Mouse (Mus musculus) hindbrain, embryonic 13.5 days (tissue): ENCODE data around the gene Prr23a2. TPM values are rescaled to one million over a fixed set of nuclear protein-coding genes. Genes with fewer than 3 reads are reported as not detected.
"Not testable (repeated sequence)": the region's sequence is repeated elsewhere in the genome, so short reads cannot be mapped to it uniquely, and the experiment has no call there.

Source experiments
- ATAC-seq: fragments of 200-750 bp; cut with Nextera tagmentation; 2 replicates; pipeline ENCODE4 v1.8.0; 2017; ENCODE audit warnings: moderate TSS enrichment; ENCODE audit not compliant: low FRiP score
- H3K27ac ChIP-seq: fragments of 300-500 bp; sonication (generic); 2 replicates; pipeline ENCODE4 v1.5.1; 2015; ENCODE audit warnings: inconsistent platforms, mild to moderate bottlenecking, moderate library complexity
- H3K27me3 ChIP-seq: fragments of 300-500 bp; sonication (generic); 2 replicates; pipeline ENCODE4 v1.6.1; 2015; ENCODE audit warnings: mild to moderate bottlenecking, inconsistent platforms
- H3K36me3 ChIP-seq: fragments of 300-500 bp; sonication (generic); 2 replicates; pipeline ENCODE4 v1.6.1; 2015; ENCODE audit warnings: mild to moderate bottlenecking, inconsistent platforms
- H3K4me1 ChIP-seq: fragments of 300-500 bp; sonication (generic); replicated peaks from 2 replicates; pipeline ENCODE4 v1.6.1; 2015; ENCODE audit warnings: inconsistent platforms
- H3K4me2 ChIP-seq: fragments of 300-500 bp; sonication (generic); 2 replicates; pipeline ENCODE4 v1.6.1; 2015; ENCODE audit warnings: inconsistent platforms, mild to moderate bottlenecking, moderate library complexity
- H3K4me3 ChIP-seq: fragments of 300-500 bp; sonication (generic); 2 replicates; pipeline ENCODE4 v1.5.1; 2015; ENCODE audit warnings: mild to moderate bottlenecking, inconsistent platforms
- H3K9ac ChIP-seq: fragments of 300-500 bp; sonication (generic); 2 replicates; pipeline ENCODE4 v1.6.1; 2015; ENCODE audit warnings: mild to moderate bottlenecking, inconsistent platforms
- H3K9me3 ChIP-seq: fragments of 300-500 bp; sonication (generic); 2 replicates; pipeline ENCODE4 v1.6.1; 2016; ENCODE audit warnings: inconsistent platforms
- WGBS: fragments of 180-500 bp; shearing (Covaris S2); methylation state at CpG from one replicate; pipeline ENCODE4 v1.1.7; 2015; 5-methylcytosine and 5-hydroxymethylcytosine counted together
- polyA plus RNA-seq: library from polyadenylated mRNA; unstranded; fragments of >200 nt; fragmentation: Nextera tagmentation; extraction: Ambion mirVana; gene quantifications from 2 replicates; pipeline ENCODE4 v1.2.1, GENCODE M21; 2015

Prr23a2 gene
- polyA plus RNA-seq: not detected in 2 replicates

GRCm38 (mm10) chr9:98856210-98856609, at the start of gene Prr23a2:
Gene Prr23a2, plus strand, starts transcription at chr9:98856494.
- no peaks in the 10 kb centered on the region for H3K36me3 ChIP-seq
- H3K9ac ChIP-seq: no peak within 1 kb of the TSS
- WGBS: 73% methylated on average over 18 of the region's 18 CpGs
- H3K9me3 ChIP-seq: no peaks in the 10 kb centered on the region
- no peak within 1 kb of the TSS for H3K4me2 ChIP-seq
- ATAC-seq: no peak
- H3K27me3 ChIP-seq: no peaks in the 10 kb centered on the region
- no peaks in the 10 kb centered on the region for H3K4me1 ChIP-seq
- H3K4me3 ChIP-seq: no peak within 1 kb of the TSS
- H3K27ac ChIP-seq: no peak within 1 kb of the TSS

GRCm38 (mm10) chr9:98807631-98808030, 48.7 kb upstream of the Prr23a2 start:
- H3K36me3 ChIP-seq: no peaks in the 10 kb centered on the region

DNA sequence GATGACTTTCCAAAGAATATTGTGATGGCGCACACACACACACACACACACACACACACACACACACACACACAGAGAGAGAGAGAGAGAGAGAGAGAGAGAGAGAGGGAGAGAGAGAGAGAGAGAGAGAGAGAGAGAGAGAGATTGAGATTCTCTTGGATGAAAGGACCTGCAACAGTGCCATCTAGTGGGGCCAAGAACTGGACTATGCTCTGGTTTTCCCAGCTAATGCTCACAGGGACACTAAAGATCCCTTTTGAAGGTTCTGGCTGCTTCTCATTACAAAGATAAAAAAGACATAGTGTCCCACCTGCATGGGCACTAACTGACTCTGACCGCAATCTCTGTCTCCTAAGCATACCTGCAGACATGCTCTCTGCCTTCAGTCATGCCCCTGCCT, 46.8 kb upstream of the Prr23a2 start:
- not testable (repeated sequence) for ATAC-seq, H3K9ac ChIP-seq, H3K4me2 ChIP-seq, H3K27me3 ChIP-seq, H3K4me1 ChIP-seq, H3K9me3 ChIP-seq, H3K36me3 ChIP-seq, H3K4me3 ChIP-seq, H3K27ac ChIP-seq
- WGBS: 50% methylated on average over 2 of the region's 2 CpGs

More at GRCm38 (mm10) chr9:98807631-98808030, 48.7 kb upstream of the Prr23a2 start:
- no peak for ATAC-seq
- H3K4me1 ChIP-seq: peaks cover 5% of the 10 kb centered on the region; the same call in 1 of the 2 replicates
- H3K4me2 ChIP-seq: no peak overlapping the region
- no peak overlapping the region for H3K27ac ChIP-seq
- H3K9ac ChIP-seq: no peak overlapping the region
- H3K9me3 ChIP-seq: no peaks in the 10 kb centered on the region
- 89% methylated on average over 8 of the region's 8 CpGs for WGBS
- no peaks in the 10 kb centered on the region for H3K27me3 ChIP-seq
- no peak overlapping the region for H3K4me3 ChIP-seq

DNA sequence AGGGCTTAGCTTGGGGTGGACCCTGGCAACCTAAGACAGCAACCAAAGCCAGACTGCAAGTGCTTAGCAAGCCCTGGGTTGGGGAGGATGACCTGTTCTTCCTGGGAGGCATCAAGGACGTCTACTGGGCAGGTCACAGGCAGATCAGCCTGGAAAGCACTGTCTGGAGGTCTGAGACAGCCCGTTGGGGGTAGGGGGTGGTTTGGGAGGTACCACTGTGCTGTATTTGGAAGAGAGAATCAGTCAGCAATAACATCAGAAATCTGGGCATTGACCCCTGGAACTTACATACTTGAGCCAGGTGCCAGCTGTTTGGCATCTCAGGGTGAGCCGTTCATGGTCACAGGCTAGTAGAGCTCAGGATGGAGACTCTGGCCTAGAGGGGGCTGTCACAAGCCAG, 40.2 kb upstream of the Prr23a2 start:
- 85% methylated on average over 3 of the region's 3 CpGs for whole genome bisulfite sequencing
- H3K9me3 ChIP-seq: no peaks in the 10 kb centered on the region
- no peak overlapping the region for H3K27ac ChIP-seq
- H3K36me3 ChIP-seq: no peaks in the 10 kb centered on the region
- H3K4me2 ChIP-seq: no peak overlapping the region
- ATAC-seq: no peak
- no peak overlapping the region for H3K9ac ChIP-seq
- H3K4me1 ChIP-seq: no peaks in the 10 kb centered on the region
- no peak overlapping the region for H3K4me3 ChIP-seq
- H3K27me3 ChIP-seq: no peaks in the 10 kb centered on the region

- H3K27me3 ChIP-seq: no peaks in the 10 kb centered on the region
- no peaks in the 10 kb centered on the region for H3K4me1 ChIP-seq
- ATAC-seq: no peak
- H3K9me3 ChIP-seq: peaks cover 5% of the 10 kb centered on the region; the same call in 1 of the 2 replicates
- 88% methylated on average over 7 of the region's 7 CpGs for WGBS
- no peak overlapping the region for H3K4me3 ChIP-seq
- H3K36me3 ChIP-seq: no peaks in the 10 kb centered on the region
- H3K9ac ChIP-seq: no peak overlapping the region
- H3K27ac ChIP-seq: no peak overlapping the region
- no peak overlapping the region for H3K4me2 ChIP-seq
Measured at GRCm38 (mm10) chr9:98817592-98817991, 38.7 kb upstream of the Prr23a2 start.

GRCm38 (mm10) chr9:98818971-98819370, 37.3 kb upstream of the Prr23a2 start:
- no peak overlapping the region for H3K27ac ChIP-seq
- no peak overlapping the region for H3K4me3 ChIP-seq
- no peaks in the 10 kb centered on the region for H3K27me3 ChIP-seq
- H3K4me2 ChIP-seq: no peak overlapping the region
- no peak for ATAC-seq
- 80% methylated on average over 5 of the region's 5 CpGs for WGBS
- H3K9me3 ChIP-seq: peaks cover 10% of the 10 kb centered on the region
- no peak overlapping the region for H3K9ac ChIP-seq
- H3K4me1 ChIP-seq: no peaks in the 10 kb centered on the region
- no peaks in the 10 kb centered on the region for H3K36me3 ChIP-seq

DNA sequence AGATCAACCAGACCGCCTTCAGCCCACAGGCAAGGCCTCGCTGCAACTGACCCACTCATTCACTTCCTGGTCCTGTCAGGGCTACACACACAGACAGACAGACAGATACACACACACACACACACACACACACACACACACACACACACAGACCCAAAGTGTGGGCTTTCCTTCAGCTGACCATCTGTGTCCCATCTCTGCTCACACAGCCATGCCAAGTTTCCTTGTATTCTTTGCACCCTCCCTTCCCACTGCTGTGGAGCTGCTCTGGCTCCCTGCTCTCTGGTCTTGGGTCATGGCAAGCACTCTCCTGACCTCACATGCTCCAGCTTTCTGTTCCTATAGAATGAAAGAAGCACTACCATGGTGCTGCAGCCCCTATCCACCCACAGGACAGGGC, 36.8 kb upstream of the Prr23a2 start:
- H3K4me3 ChIP-seq: no peak overlapping the region
- peaks cover 11% of the 10 kb centered on the region for H3K9me3 ChIP-seq
- WGBS: 84% methylated on average over 2 of the region's 2 CpGs
- no peaks in the 10 kb centered on the region for H3K4me1 ChIP-seq
- no peak overlapping the region for H3K4me2 ChIP-seq
- no peak overlapping the region for H3K9ac ChIP-seq
- no peak for ATAC-seq
- no peaks in the 10 kb centered on the region for H3K36me3 ChIP-seq
- H3K27me3 ChIP-seq: no peaks in the 10 kb centered on the region
- no peak overlapping the region for H3K27ac ChIP-seq

GRCm38 (mm10) chr9:98820461-98820860, 35.8 kb upstream of the Prr23a2 start:
- no peak overlapping the region for H3K4me3 ChIP-seq
- 90% methylated on average over 4 of the region's 4 CpGs for WGBS
- no peaks in the 10 kb centered on the region for H3K4me1 ChIP-seq
- ATAC-seq: no peak
- no peaks in the 10 kb centered on the region for H3K27me3 ChIP-seq
- H3K9ac ChIP-seq: no peak overlapping the region
- no peak overlapping the region for H3K4me2 ChIP-seq
- H3K27ac ChIP-seq: no peak overlapping the region
- peaks cover 11% of the 10 kb centered on the region for H3K9me3 ChIP-seq
- no peaks in the 10 kb centered on the region for H3K36me3 ChIP-seq

- H3K27ac ChIP-seq: no peak overlapping the region
- no peaks in the 10 kb centered on the region for H3K36me3 ChIP-seq
- ATAC-seq: no peak
- H3K4me3 ChIP-seq: no peak overlapping the region
- H3K27me3 ChIP-seq: no peaks in the 10 kb centered on the region
- peaks cover 11% of the 10 kb centered on the region for H3K9me3 ChIP-seq
- H3K9ac ChIP-seq: no peak overlapping the region
- H3K4me2 ChIP-seq: no peak overlapping the region
- H3K4me1 ChIP-seq: no peaks in the 10 kb centered on the region
Measured at GRCm38 (mm10) chr9:98821067-98821466, 35.2 kb upstream of the Prr23a2 start.

DNA sequence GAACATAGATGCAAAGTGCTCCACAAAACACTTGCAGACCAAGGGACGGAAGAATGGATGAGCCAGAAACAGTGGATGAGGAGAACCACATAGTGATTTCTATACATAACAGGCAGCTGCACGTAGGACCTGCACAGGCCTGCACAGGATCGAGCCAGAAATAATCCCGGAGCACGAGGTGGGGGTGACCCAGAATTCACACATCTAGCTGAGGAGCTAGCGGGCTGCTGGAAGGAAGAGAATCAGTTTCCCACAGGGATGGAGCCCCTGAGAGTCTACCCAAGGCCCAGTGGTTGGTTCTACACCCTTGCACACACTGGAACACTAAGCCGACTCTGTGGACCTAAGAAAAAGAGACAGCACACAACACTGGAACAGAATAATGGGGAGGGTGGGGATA, 32.5 kb upstream of the Prr23a2 start:
- WGBS: 91% methylated on average over 7 of the region's 7 CpGs
- ATAC-seq: no peak
- Histone ChIP-seq H3K27ac (no peak overlapping the region), H3K36me3 (no peaks in the 10 kb centered on the region), H3K4me3 (no peak overlapping the region), H3K9me3 (peaks cover 11% of the 10 kb centered on the region), H3K27me3 (no peaks in the 10 kb centered on the region), H3K4me1 (no peaks in the 10 kb centered on the region), H3K4me2 (no peak overlapping the region), H3K9ac (no peak overlapping the region)

DNA sequence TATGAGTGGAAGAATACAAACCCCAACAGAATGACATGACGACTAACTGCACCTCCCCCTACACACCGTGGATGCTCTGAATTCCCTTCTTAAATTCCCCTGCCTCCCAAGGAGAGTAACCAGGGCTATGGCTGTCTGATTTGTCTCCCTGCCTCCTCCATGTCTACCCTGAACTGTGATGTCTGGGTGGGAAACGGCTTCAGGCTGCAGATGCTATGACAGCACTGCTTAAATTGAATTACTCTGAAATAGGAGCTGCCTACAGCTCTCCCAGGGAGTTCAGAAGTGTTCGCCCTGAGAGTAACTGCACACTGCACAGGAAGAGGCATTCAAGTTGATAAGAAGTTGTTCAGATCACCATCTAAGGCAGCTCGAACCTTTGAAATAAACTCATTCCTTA, 26.8 kb upstream of the Prr23a2 start:
- no peaks in the 10 kb centered on the region; the same call in 1 of the 2 replicates for H3K27me3 ChIP-seq
- no peak overlapping the region for H3K27ac ChIP-seq
- H3K4me3 ChIP-seq: no peak overlapping the region
- no peaks in the 10 kb centered on the region for H3K9me3 ChIP-seq
- H3K36me3 ChIP-seq: no peaks in the 10 kb centered on the region
- 68% methylated on average over 5 of the region's 5 CpGs for WGBS
- ATAC-seq: no peak
- no peak overlapping the region for H3K4me2 ChIP-seq
- H3K4me1 ChIP-seq: no peaks in the 10 kb centered on the region
- H3K9ac ChIP-seq: no peak overlapping the region

- Histone ChIP-seq H3K4me2 (no peak overlapping the region), H3K9me3 (peaks cover 5% of the 10 kb centered on the region; the same call in 1 of the 2 replicates), H3K36me3 (no peaks in the 10 kb centered on the region), H3K4me1 (no peaks in the 10 kb centered on the region), H3K9ac (no peak overlapping the region), H3K27me3 (peaks cover 5% of the 10 kb centered on the region; the same call in 1 of the 2 replicates), H3K27ac (no peak overlapping the region), H3K4me3 (no peak overlapping the region)
- WGBS: 87% methylated on average over 7 of the region's 7 CpGs
- no peak for ATAC-seq
Measured at GRCm38 (mm10) chr9:98837537-98838074, 18.7 kb upstream of the Prr23a2 start.

DNA sequence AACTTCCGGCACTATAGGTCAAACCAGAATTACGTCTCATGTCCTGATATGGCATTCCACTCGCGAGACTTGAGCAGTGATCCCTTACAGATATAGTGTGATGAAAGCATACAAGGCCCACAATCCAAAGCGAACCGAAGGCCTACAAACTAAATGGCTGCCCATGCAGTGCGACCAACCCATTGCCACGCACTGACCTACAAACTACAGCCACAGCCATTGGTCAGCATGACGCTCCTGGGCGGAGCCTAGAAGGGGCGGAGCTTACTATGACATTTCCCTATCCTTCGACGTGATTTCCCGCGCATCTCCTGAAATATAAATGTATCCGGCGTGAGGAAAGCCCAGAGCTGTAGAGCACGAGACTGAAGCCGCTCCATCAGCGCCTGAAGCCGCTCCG, 14.2 kb upstream of the Prr23a2 start, which contains the start of gene Prr23a1:
Prr23a1 (plus strand) TSS at position 387 of the 400 bp plus-strand sequence.
- H3K4me2 ChIP-seq: peak within 1 kb of the TSS; percentile 39
- H3K27me3 ChIP-seq: 0 out of 2 replicates have a peak, but pooled peaks cover 5% of the 10 kb centered on the region
- H3K36me3 ChIP-seq: no peaks in the 10 kb centered on the region
- H3K27ac ChIP-seq: no peak within 1 kb of the TSS
- H3K4me3 ChIP-seq: peak within 1 kb of the TSS; percentile 22
- no peaks in the 10 kb centered on the region for H3K4me1 ChIP-seq
- H3K9me3 ChIP-seq: peaks cover 5% of the 10 kb centered on the region; the same call in 1 of the 2 replicates
- H3K9ac ChIP-seq: no peak within 1 kb of the TSS
- 61% methylated on average over 22 of the region's 22 CpGs for WGBS
- ATAC-seq: no peak
